ENCODE assay signal across 29 mouse cellular contexts in the genomic region with DNA sequence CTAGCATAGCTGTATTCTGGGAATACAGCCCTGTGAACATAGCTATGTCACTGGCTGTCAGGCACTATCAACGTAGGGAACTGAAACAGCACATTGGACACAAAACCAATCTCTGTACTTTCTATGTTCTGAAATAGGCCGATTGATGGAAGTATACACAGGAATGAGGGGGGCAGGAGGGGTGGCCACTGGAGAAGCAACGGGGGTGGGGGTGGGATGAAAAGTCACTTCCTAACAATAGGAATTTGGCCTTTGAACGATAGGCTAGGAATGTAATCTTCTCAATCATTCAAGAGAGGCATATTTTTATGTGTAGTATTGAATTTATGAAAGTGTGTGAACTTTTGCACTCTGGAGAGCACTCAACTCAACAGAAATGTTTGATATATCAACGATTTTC. TPM values are rescaled to one million over a fixed set of nuclear protein-coding genes. Genes with fewer than 3 reads are reported as not detected.
A peak's percentile ranks its signal among the peaks of the same experiment; 100 is the strongest.
DNase-seq lines count a peak whose midpoint lies in the region; ATAC-seq and TF ChIP-seq lines count a peak whose summit lies in the region.
"Had no signal": no experiment of that assay in that cellular context is flagged by ENCODE, and none has a peak within 500 bp of the region (broad histone marks: within the 10 kb centered on the region; RNA-seq: fewer than 3 reads in every experiment).

No protein-coding gene starts in this region.

- WGBS in kidney, adult 2 months, result 55% methylated on average over 5 of the region's 5 CpGs
- WGBS in kidney, embryonic 14.5 days, result 47% methylated on average over 5 of the region's 5 CpGs
- WGBS in liver, adult 2 months, result 59% methylated on average over 5 of the region's 5 CpGs
- 41% methylated on average over 5 of the region's 5 CpGs for WGBS in stomach, embryonic 14.5 days
- 25% methylated on average over 5 of the region's 5 CpGs for WGBS in stomach, postnatal 0 days

- no peak for TF ChIP-seq POLR2A in kidney, adult 2 months (IDR thresholded peaks at IDR 0.05; ENCODE audit: low read depth, low read length)
- no peak for TF ChIP-seq POLR2A in liver, adult 2 months (IDR thresholded peaks at IDR 0.05; ENCODE audit: extremely low read depth, insufficient read depth, low read length)

- H3K27me3 ChIP-seq in kidney, adult 2 months (replicated peaks; ENCODE audit: control insufficient read depth, insufficient read depth, low read length), result no peaks in the 10 kb centered on the region
- no peaks in the 10 kb centered on the region for H3K27me3 ChIP-seq in kidney, embryonic 14.5 days (ENCODE audit: control insufficient read depth, insufficient read depth, low read length)
- no peaks in the 10 kb centered on the region; the same call in 1 of the 2 replicates for H3K27me3 ChIP-seq in liver, adult 2 months (ENCODE audit: control insufficient read depth, insufficient read depth, low read length)
- 0 out of 2 replicates have a peak, but pooled peaks cover 2% of the 10 kb centered on the region for H3K27me3 ChIP-seq in stomach, embryonic 14.5 days (ENCODE audit: control insufficient read depth, insufficient read depth, low read length)
- H3K27me3 ChIP-seq in stomach, postnatal 0 days (ENCODE audit: control insufficient read depth, insufficient read depth, low read length), result no peaks in the 10 kb centered on the region
- H3K27me3 ChIP-seq: CH12.LX; embryonic facial prominence, embryonic 15.5 days had no signal

- H3K27ac ChIP-seq in gastrocnemius, adult 2 months, result peak overlapping the region; percentile 68; the same call in 1 of the 2 replicates
- peak overlapping the region; percentile 79 for H3K27ac ChIP-seq in kidney, adult 2 months (ENCODE audit: insufficient read depth, low read depth, low read length)
- H3K27ac ChIP-seq in kidney, embryonic 14.5 days (ENCODE audit: low read depth, low read length), result no peak overlapping the region; the same call in 1 of the 2 replicates
- peak overlapping the region; percentile 15 for H3K27ac ChIP-seq in liver, adult 2 months (replicated peaks; ENCODE audit: insufficient read depth, low read depth, low read length)
- peak overlapping the region; percentile 58; the same call in 1 of the 2 replicates for H3K27ac ChIP-seq in stomach, embryonic 14.5 days (ENCODE audit: low read length)
- H3K27ac ChIP-seq in stomach, postnatal 0 days (replicated peaks), result no peak overlapping the region
- H3K27ac ChIP-seq: embryonic facial prominence, embryonic 10.5 days; forebrain, embryonic 12.5 days; hindbrain, embryonic 13.5 days; limb, embryonic 13.5 days; liver, embryonic 13.5 days; midbrain, embryonic 10.5 days; midbrain, embryonic 15.5 days had no signal

- no peaks in the 10 kb centered on the region; the same call in none of the 2 replicates for H3K4me1 ChIP-seq in kidney, adult 2 months (ENCODE audit: control insufficient read depth, insufficient read depth, low read length)
- peaks cover 13% of the 10 kb centered on the region; the same call in 1 of the 2 replicates for H3K4me1 ChIP-seq in kidney, embryonic 14.5 days (ENCODE audit: control insufficient read depth, insufficient read depth, low read length)
- peaks cover 7% of the 10 kb centered on the region; the same call in 1 of the 2 replicates for H3K4me1 ChIP-seq in liver, adult 2 months (ENCODE audit: control insufficient read depth, insufficient read depth, low read length)
- peaks cover 21% of the 10 kb centered on the region for H3K4me1 ChIP-seq in stomach, embryonic 14.5 days (ENCODE audit: control insufficient read depth, insufficient read depth, low read length)
- H3K4me1 ChIP-seq in stomach, postnatal 0 days (replicated peaks; ENCODE audit: control insufficient read depth, insufficient read depth), result no peaks in the 10 kb centered on the region

- no peak overlapping the region for H3K4me3 ChIP-seq in gastrocnemius, adult 2 months
- no peak overlapping the region for H3K4me3 ChIP-seq in kidney, adult 2 months (ENCODE audit: insufficient read depth, low read depth, low read length)
- no peak overlapping the region for H3K4me3 ChIP-seq in kidney, embryonic 14.5 days (ENCODE audit: low read length)
- no peak overlapping the region for H3K4me3 ChIP-seq in liver, adult 2 months (ENCODE audit: insufficient read depth, low read depth, low read length)
- no peak overlapping the region for H3K4me3 ChIP-seq in stomach, embryonic 14.5 days (ENCODE audit: low read depth, low read length)
- no peak overlapping the region for H3K4me3 ChIP-seq in stomach, postnatal 0 days (ENCODE audit: low read depth, low read length)
- H3K4me3 ChIP-seq: embryonic facial prominence, embryonic 10.5 days; embryonic facial prominence, embryonic 15.5 days; forebrain, embryonic 12.5 days; hindbrain, embryonic 13.5 days; limb, embryonic 13.5 days; liver, embryonic 13.5 days; midbrain, embryonic 10.5 days; midbrain, embryonic 15.5 days had no signal

- 0 out of 2 replicates have a peak, but pooled peaks cover 2% of the 10 kb centered on the region for H3K79me2 ChIP-seq in liver, adult 2 months (ENCODE audit: control insufficient read depth, insufficient read depth, low read length)

- no peak overlapping the region for H3K9ac ChIP-seq in kidney, embryonic 14.5 days (ENCODE audit: low read depth, low read length)
- no peak overlapping the region for H3K9ac ChIP-seq in liver, adult 2 months (ENCODE audit: low read depth, low read length)
- H3K9ac ChIP-seq in stomach, embryonic 14.5 days (replicated peaks; ENCODE audit: low read depth, low read length), result no peak overlapping the region
- H3K9ac ChIP-seq in stomach, postnatal 0 days (ENCODE audit: low read length), result no peak overlapping the region
- H3K9ac ChIP-seq: embryonic facial prominence, embryonic 15.5 days; forebrain, embryonic 12.5 days; forebrain, postnatal 0 days; hindbrain, embryonic 13.5 days; limb, embryonic 13.5 days; liver, embryonic 13.5 days; midbrain, embryonic 15.5 days had no signal

- H3K36me3 ChIP-seq in kidney, adult 2 months (ENCODE audit: control insufficient read depth, insufficient read depth, low read length), result no peaks in the 10 kb centered on the region
- no peaks in the 10 kb centered on the region for H3K36me3 ChIP-seq in kidney, embryonic 14.5 days (ENCODE audit: control insufficient read depth, insufficient read depth, low read length)
- H3K36me3 ChIP-seq in liver, adult 2 months (ENCODE audit: control insufficient read depth, insufficient read depth, low read length), result no peaks in the 10 kb centered on the region
- no peaks in the 10 kb centered on the region for H3K36me3 ChIP-seq in stomach, embryonic 14.5 days (ENCODE audit: control insufficient read depth, insufficient read depth, low read length)
- no peaks in the 10 kb centered on the region for H3K36me3 ChIP-seq in stomach, postnatal 0 days (ENCODE audit: control insufficient read depth, insufficient read depth, low read length)
- H3K36me3 ChIP-seq: embryonic facial prominence, embryonic 10.5 days; embryonic facial prominence, embryonic 15.5 days; forebrain, embryonic 12.5 days; hindbrain, embryonic 13.5 days; limb, embryonic 13.5 days; liver, embryonic 13.5 days; midbrain, embryonic 10.5 days; midbrain, embryonic 15.5 days had no signal

- no peaks in the 10 kb centered on the region for H3K9me3 ChIP-seq in kidney, embryonic 14.5 days (ENCODE audit: control insufficient read depth, low read length)
- no peaks in the 10 kb centered on the region for H3K9me3 ChIP-seq in stomach, embryonic 14.5 days (ENCODE audit: control insufficient read depth, low read depth, low read length)
- H3K9me3 ChIP-seq in stomach, postnatal 0 days (ENCODE audit: control insufficient read depth, low read length), result no peaks in the 10 kb centered on the region
- H3K9me3 ChIP-seq: embryonic facial prominence, embryonic 10.5 days; embryonic facial prominence, embryonic 15.5 days; forebrain, embryonic 12.5 days; hindbrain, embryonic 13.5 days; limb, embryonic 13.5 days; liver, embryonic 13.5 days; midbrain, embryonic 10.5 days; midbrain, embryonic 15.5 days had no signal

- ATAC-seq in kidney, embryonic 14.5 days (ENCODE audit: low FRiP score, low TSS enrichment), result no peak
- no peak for ATAC-seq in stomach, embryonic 14.5 days (ENCODE audit: insufficient number of reproducible peaks, insufficient read depth, low FRiP score, low read depth)
- ATAC-seq in stomach, postnatal 0 days (ENCODE audit: low FRiP score, low TSS enrichment), result no peak
- ATAC-seq: activated CD4-positive, CD25-positive, alpha-beta regulatory T cell, adult 4 months; forebrain, postnatal 0 days; intestine, embryonic 16.5 days; midbrain, embryonic 15.5 days had no signal

- DNase-seq in gastrocnemius, adult 2 months, result no peak
- no peak for DNase-seq in gastrocnemius, postnatal 10 days
- peak; percentile 43 for DNase-seq in kidney, adult 2 months
- DNase-seq in liver, adult 2 months (ENCODE audit: extremely low read depth, low read depth, low spot score), result no peak
- no peak for DNase-seq in liver
- DNase-seq in stomach, postnatal 0 days (ENCODE audit: low spot score), result no peak
- DNase-seq: adrenal gland, adult 8-10 months; cerebellum, adult 8-10 months; cerebellum, postnatal 25 days; forebrain, postnatal 0 days; gastrocnemius, postnatal 14 days; heart, postnatal 4 days; liver, embryonic 13.5 days; lung, adult 18-20 months; right cerebral cortex, postnatal 25 days; thymus, adult 2 months; thymus, postnatal 36 days had no signal

- TF ChIP-seq EP300 in stomach, postnatal 0 days (optimal IDR thresholded peaks at IDR 0.05), result no peak

- no peak for TF ChIP-seq CTCF in gastrocnemius, adult 2 months (IDR thresholded peaks at IDR 0.05)
- no peak for TF ChIP-seq CTCF in kidney, adult 2 months (conservative IDR thresholded peaks at IDR 0.05; ENCODE audit: insufficient read depth, insufficient read length, low read depth, low read length)
- no peak for TF ChIP-seq CTCF in liver, adult 2 months (IDR thresholded peaks at IDR 0.05; ENCODE audit: low read depth, low read length)
- no peak for TF ChIP-seq CTCF in stomach, postnatal 0 days (IDR thresholded peaks at IDR 0.05; ENCODE audit: low read depth)

- no peak overlapping the region for H3K4me2 ChIP-seq in kidney, embryonic 14.5 days (replicated peaks; ENCODE audit: low read depth, low read length)
- H3K4me2 ChIP-seq in stomach, embryonic 14.5 days (replicated peaks; ENCODE audit: low read depth, low read length), result no peak overlapping the region
- no peak overlapping the region for H3K4me2 ChIP-seq in stomach, postnatal 0 days (replicated peaks; ENCODE audit: low read depth)
- H3K4me2 ChIP-seq: embryonic facial prominence, embryonic 15.5 days; forebrain, embryonic 12.5 days; hindbrain, embryonic 13.5 days; limb, embryonic 13.5 days; liver, embryonic 13.5 days; midbrain, embryonic 15.5 days had no signal

- intact Hi-C loops in gastrocnemius, adult 2 months (cut with DNase I), result no loop called here

RNA-seq across cellular contexts. Expression of a gene that starts 12.3 kb away (rescaled TPM):
- 10 to 100 TPM; 11.6 to 11.7 TPM for total RNA-seq in gastrocnemius, adult 2 months (2021)
- 10 to 100 TPM; 36.6 to 47.7 TPM for total RNA-seq in gastrocnemius, postnatal 10 days (2021)
- polyA plus RNA-seq in kidney, adult 2 months (2012; rRNA removed), result 15.8 and 25.2 TPM in 2 replicates
- 26.2 and 58.0 TPM in 2 replicates for polyA plus RNA-seq in kidney, embryonic 14.5 days (2014; fragmentation: Nextera tagmentation; extraction: Ambion mirVana)
- total RNA-seq in liver, adult 2 months (2014; rRNA removed), result 18.8 and 20.1 TPM in 2 replicates
- polyA plus RNA-seq in liver, adult 2 months (2012; rRNA removed), result 5.1 and 7.6 TPM in 2 replicates
- polyA plus RNA-seq in stomach, embryonic 14.5 days (2014; fragmentation: Nextera tagmentation; extraction: Ambion mirVana), result 40.9 and 41.7 TPM in 2 replicates
- 8.8 and 9.9 TPM in 2 replicates for polyA plus RNA-seq in stomach, postnatal 0 days (2015; fragmentation: Nextera tagmentation; extraction: Ambion mirVana)

Comparison
In these comparisons a context has a peak if more than half of its experiments do, and no peak if none do; other contexts are left out.
1. H3K27ac ChIP-seq: peak in gastrocnemius, adult 2 months (single experiment), kidney, adult 2 months (single experiment), liver, adult 2 months (single experiment) and stomach, embryonic 14.5 days (single experiment); none in kidney, embryonic 14.5 days (single experiment) and stomach, postnatal 0 days (single experiment).